Mouse (Mus musculus): Measurements from ENCODE around the gene A430078G23Rik.

DNA sequence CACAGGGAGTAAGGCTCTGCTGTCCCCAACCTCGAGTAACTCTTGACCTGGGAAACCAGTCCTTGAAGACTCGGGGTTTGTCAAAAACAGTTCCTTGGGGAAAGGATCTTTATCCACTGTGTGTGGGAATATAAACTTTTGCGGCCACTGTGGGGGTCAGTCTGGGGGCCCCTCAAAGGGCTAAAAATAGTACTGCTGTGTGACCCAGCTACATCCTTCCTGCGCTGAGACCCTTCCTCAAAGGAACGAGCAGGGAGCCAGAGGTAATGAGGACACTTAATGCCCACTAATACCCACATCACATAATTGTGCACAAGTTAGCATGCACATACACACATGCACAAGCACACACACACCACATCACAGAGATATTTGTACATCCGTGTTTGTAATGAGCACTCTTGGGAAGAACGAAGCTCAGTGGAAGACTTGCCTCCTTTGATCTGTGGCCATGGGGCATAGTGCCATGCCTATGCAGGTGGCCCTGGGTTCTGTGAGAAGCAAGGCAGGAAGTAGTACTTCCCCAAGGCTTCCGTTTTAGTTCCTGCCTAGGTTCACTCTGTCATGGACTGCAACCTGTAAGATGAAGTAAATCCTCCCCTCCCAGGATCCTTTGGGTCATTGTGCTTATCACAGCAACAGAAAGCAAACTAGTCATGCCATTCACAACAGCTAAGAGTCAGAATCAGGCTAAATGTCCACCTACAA, 25.5 kb upstream of the A430078G23Rik start:
- TF ChIP-seq CTCF (IDR thresholded peaks at IDR 0.05; ENCODE audit: low read depth, low read length) (no peak), POLR2AphosphoS5 (IDR thresholded peaks at IDR 0.05; ENCODE audit: insufficient replicate concordance, low read depth, low read length) (no peak)

Data from G1E (cell line).